Mouse (Mus musculus): ENCODE data around the gene Alpl.

- no peak for TF ChIP-seq GATA1 (IDR thresholded peaks at IDR 0.05; ENCODE audit: borderline replicate concordance, low read length)
- no peak for TF ChIP-seq FLI1 (IDR thresholded peaks at IDR 0.05; ENCODE audit: low read length)
Measured at GRCm38 (mm10) chr4:137705379-137705778, 90.8 kb downstream of the Alpl start.

Measured in megakaryocyte, embryonic 14.5 days (primary cell).